Mouse (Mus musculus): ENCODE data around the gene Tmem141. TPM values are rescaled to one million over a fixed set of nuclear protein-coding genes. Genes with fewer than 3 reads are reported as not detected.

Tmem141 gene
- polyA plus RNA-seq, 1 experiment, result 34.8 TPM

GRCm38 (mm10) chr2:25583571-25583970 is 38.2 kb downstream of the Tmem141 start:
- TF ChIP-seq POLR2A (IDR thresholded peaks at IDR 0.05; ENCODE audit: borderline replicate concordance, extremely low read depth, insufficient read depth, insufficient read length, poor library complexity, severe bottlenecking) (no peak), CTCF (IDR thresholded peaks at IDR 0.05; ENCODE audit: borderline replicate concordance, extremely low read depth, insufficient read depth, insufficient read length) (no peak)
- DNase-seq (ENCODE audit: low read depth), result no peak

GRCm38 (mm10) chr2:25583120-25583481 is 38.7 kb downstream of the Tmem141 start:
- DNase-seq (ENCODE audit: low read depth), result no peak
- TF ChIP-seq POLR2A (IDR thresholded peaks at IDR 0.05; ENCODE audit: borderline replicate concordance, extremely low read depth, insufficient read depth, insufficient read length, poor library complexity, severe bottlenecking) (no peak), CTCF (IDR thresholded peaks at IDR 0.05; ENCODE audit: borderline replicate concordance, extremely low read depth, insufficient read depth, insufficient read length) (no peak)

GRCm38 (mm10) chr2:25582466-25583119 is 39.2 kb downstream of the Tmem141 start:
- TF ChIP-seq CTCF (IDR thresholded peaks at IDR 0.05; ENCODE audit: borderline replicate concordance, extremely low read depth, insufficient read depth, insufficient read length) (no peak), POLR2A (IDR thresholded peaks at IDR 0.05; ENCODE audit: borderline replicate concordance, extremely low read depth, insufficient read depth, insufficient read length, poor library complexity, severe bottlenecking) (no peak)
- peak; percentile 67 for DNase-seq (ENCODE audit: low read depth)

- DNase-seq (ENCODE audit: low read depth), result no peak
- TF ChIP-seq CTCF (IDR thresholded peaks at IDR 0.05; ENCODE audit: borderline replicate concordance, extremely low read depth, insufficient read depth, insufficient read length) (no peak), POLR2A (IDR thresholded peaks at IDR 0.05; ENCODE audit: borderline replicate concordance, extremely low read depth, insufficient read depth, insufficient read length, poor library complexity, severe bottlenecking) (no peak)
Measured at GRCm38 (mm10) chr2:25581901-25582301, 39.9 kb downstream of the Tmem141 start.

GRCm38 (mm10) chr2:25581294-25581864 is 40.4 kb downstream of the Tmem141 start, which contains the start of gene Ajm1:
TSS of gene Ajm1 (minus strand) at chr2:25581757.
- TF ChIP-seq POLR2A (IDR thresholded peaks at IDR 0.05; ENCODE audit: borderline replicate concordance, extremely low read depth, insufficient read depth, insufficient read length, poor library complexity, severe bottlenecking) (no peak), CTCF (IDR thresholded peaks at IDR 0.05; ENCODE audit: borderline replicate concordance, extremely low read depth, insufficient read depth, insufficient read length) (peak; percentile 89)
- DNase-seq (ENCODE audit: low read depth), result peak; percentile 86

GRCm38 (mm10) chr2:25580621-25581101 is 41.1 kb downstream of the Tmem141 start:
- DNase-seq (ENCODE audit: low read depth), result no peak
- TF ChIP-seq POLR2A (IDR thresholded peaks at IDR 0.05; ENCODE audit: borderline replicate concordance, extremely low read depth, insufficient read depth, insufficient read length, poor library complexity, severe bottlenecking) (no peak), CTCF (IDR thresholded peaks at IDR 0.05; ENCODE audit: borderline replicate concordance, extremely low read depth, insufficient read depth, insufficient read length) (no peak)

GRCm38 (mm10) chr2:25579737-25580460 is 41.9 kb downstream of the Tmem141 start:
- TF ChIP-seq POLR2A (IDR thresholded peaks at IDR 0.05; ENCODE audit: borderline replicate concordance, extremely low read depth, insufficient read depth, insufficient read length, poor library complexity, severe bottlenecking) (no peak), CTCF (IDR thresholded peaks at IDR 0.05; ENCODE audit: borderline replicate concordance, extremely low read depth, insufficient read depth, insufficient read length) (peak; percentile 56; the same call in 1 of the 2 replicates)
- peak; percentile 61 for DNase-seq (ENCODE audit: low read depth)

- TF ChIP-seq CTCF (IDR thresholded peaks at IDR 0.05; ENCODE audit: borderline replicate concordance, extremely low read depth, insufficient read depth, insufficient read length) (no peak), POLR2A (IDR thresholded peaks at IDR 0.05; ENCODE audit: borderline replicate concordance, extremely low read depth, insufficient read depth, insufficient read length, poor library complexity, severe bottlenecking) (no peak)
- no peak for DNase-seq (ENCODE audit: low read depth)
Measured at GRCm38 (mm10) chr2:25578796-25579736, 42.7 kb downstream of the Tmem141 start.

- DNase-seq (ENCODE audit: low read depth), result no peak
- TF ChIP-seq POLR2A (IDR thresholded peaks at IDR 0.05; ENCODE audit: borderline replicate concordance, extremely low read depth, insufficient read depth, insufficient read length, poor library complexity, severe bottlenecking) (no peak), CTCF (IDR thresholded peaks at IDR 0.05; ENCODE audit: borderline replicate concordance, extremely low read depth, insufficient read depth, insufficient read length) (no peak; the same call in 1 of the 2 replicates)
Measured at GRCm38 (mm10) chr2:25577951-25578795, 43.6 kb downstream of the Tmem141 start.
